Mouse (Mus musculus) retina, embryonic 14.5 days (tissue): ENCODE results near the gene Pfkm.

Experiments used
- DNase-seq: peaks from one replicate; pipeline ENCODE4 v3.0.0-alpha.2; 2015; ENCODE audit warnings: low spot score

The Pfkm gene

GRCm38 (mm10) chr15:98170917-98171316, 78.5 kb downstream of the Pfkm start:
- no peak for DNase-seq

DNA sequence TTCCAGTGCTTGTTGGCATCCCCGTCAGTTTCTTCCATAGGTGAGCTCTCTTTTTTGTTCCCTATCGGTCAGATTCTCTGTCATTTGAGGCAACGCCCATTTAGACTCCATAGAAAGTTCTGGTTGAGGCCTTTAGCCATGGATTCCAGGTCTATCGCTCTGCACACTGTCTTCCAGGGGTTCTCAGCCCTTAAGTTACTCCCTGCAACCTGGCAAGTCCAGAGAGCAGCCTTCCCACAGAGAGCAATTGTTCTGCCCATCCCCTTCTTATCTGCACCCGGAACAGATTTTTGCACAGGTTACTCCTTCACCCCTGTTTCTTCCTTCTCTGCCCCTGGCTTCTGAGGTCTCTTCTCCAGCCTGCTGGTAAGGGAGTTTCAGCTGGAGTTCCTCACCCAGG, 79.7 kb downstream of the Pfkm start:
- no peak for DNase-seq

DNA sequence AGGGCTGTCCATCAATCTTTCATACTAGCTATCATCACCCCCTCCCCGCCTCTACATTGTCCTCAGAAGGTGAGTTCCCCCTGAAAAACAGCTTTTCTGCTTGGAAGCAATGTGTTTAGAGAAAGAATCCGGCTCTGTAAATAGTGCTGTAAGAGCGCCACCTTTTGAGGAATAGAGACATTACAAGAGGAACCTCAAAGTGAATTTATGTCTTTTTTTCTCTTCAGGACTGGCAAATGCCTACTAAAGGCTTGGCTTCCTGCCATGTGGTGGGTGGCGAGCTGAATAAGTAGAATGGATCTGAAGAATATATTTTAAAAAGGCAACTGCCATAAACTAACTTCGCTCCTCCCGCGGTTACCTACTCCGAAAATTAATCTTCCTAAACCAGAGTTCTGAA, 81.4 kb downstream of the Pfkm start:
- peak; percentile 84 for DNase-seq

- no peak for DNase-seq
Measured at GRCm38 (mm10) chr15:98177320-98177719, 84.9 kb downstream of the Pfkm start.

DNA sequence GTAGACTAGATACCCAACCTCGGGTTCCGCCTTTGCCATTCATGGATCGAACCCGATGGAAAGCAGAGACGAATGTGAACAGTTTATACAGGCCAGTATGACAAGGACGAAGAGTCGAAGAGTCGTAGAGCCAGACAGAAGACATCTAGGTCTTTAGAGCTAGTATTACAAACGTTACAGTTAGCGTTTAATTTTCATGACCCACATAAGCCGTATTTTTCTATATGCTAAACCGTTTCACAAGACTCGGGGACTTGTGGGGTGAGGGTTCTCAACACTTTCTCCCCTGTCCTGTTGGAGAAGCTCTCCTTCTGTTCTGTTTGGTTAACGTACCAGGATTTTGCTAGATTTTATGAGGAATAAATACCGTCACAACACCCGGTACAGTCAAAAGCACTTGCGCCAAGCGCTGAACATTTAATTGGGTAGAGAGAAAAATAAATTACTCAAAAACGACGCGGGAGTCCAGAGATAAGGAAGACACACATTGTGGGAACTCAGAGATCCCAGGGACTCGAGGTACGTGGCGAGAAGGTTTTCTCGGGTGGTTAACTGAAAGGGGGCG, 88.3 kb downstream of the Pfkm start:
- no peak for DNase-seq

- peak; percentile 91 for DNase-seq
Measured at GRCm38 (mm10) chr15:98181132-98181711, 88.8 kb downstream of the Pfkm start.
